Mouse (Mus musculus): ENCODE data around the gene Hps3.
"Not testable (repeated sequence)": the region's sequence is repeated elsewhere in the genome, so short reads cannot be mapped to it uniquely, and the experiment has no call there.

The Hps3 gene

DNA sequence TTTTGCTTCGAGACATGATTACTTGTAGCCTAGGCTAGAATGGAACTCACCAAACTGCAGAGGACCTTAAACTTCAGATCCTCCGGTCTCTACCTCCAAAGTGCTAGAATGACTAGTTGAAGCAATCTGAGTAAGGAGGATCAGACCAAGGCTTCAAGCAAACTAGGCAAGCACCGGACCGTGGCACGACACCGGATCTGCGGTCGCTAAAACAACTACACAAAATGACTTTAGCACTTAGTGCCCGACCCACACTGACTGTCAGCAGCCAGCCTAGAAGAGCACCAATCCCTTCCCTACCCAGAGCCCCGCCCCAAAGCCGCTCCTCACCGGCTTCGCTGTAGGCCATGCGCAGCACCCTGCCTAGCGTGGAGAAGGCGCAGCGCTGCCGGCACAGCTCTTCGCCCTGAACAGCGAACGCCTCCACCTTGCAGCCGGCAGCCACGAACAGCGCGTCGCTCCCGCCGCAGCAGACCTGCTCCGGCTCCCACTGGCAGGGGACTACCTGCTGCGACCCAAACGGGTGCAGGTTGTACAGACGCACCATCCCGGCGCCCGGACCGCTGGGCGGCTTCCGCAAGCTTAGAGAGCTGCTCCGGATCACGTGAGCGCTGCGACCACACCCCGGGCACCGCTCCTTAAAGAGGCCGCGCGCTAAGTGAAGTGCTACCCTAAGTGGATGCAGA is at the start of gene Hps3:
Hps3 (minus strand) TSS at position 597 of the 686 bp plus-strand sequence.
- DNase-seq: peak; percentile 90 to 91

DNA sequence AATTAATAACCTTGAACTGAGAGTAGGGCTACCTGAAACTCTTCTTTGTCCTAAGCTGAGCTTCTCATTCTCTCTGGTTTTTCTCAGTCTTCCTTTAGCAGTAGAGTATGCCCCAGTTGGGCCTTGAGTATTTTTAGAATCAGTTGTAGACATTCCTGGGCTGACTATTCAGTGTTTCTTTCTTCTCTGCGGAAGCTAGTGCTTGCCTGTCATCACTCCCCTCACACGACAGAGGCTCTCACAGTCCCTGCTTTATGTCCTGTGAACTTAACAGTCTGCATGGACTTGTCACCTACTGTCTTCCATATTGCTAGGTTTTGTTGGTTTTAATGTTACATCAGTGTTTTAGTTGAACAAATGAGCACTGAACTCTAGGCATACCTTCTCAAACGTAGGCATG is 47.0 kb upstream of the Hps3 start:
- DNase-seq: no peak

DNA sequence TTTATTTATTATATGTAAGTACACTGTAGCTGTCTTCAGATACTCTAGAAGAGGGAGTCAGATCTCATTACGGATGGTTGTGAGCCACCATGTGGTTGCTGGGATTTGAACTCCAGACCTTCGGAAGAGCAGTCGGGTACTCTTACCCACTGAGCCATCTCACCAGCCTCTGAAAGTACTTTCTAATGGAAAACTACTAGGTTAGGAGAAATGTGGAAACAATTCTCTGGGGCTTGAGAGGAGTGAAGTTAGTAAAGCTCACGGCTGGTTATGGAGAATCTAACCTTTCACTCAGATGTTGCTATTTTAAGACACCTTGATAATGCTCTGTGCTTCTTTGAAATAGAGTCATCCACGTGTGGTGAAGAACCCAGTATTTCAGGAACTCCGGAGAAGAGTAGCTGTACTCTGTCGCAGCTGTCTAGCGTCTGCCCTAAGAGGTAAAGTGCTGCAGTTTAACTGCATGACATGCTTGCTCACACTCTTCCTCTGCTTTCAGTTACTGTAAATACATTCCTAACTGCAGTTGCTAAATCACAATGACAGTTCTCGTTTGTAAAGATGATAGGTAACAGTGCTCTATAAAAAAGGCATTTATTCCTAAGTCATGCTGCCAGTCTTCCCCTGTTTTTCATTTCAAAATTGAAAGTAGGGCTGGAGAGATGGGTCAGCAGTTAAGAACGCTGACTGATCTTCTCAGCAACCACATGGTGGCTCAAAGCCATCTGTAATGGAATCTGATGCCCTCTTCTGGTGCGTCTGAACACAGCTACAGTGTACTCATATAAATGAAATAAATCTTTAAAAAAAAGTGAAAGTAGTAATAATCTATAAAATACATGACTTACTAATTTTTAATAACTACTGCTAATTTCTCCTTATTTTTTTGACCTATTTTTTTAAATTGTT is 41.3 kb upstream of the Hps3 start:
- peak; percentile 6 to 8 for DNase-seq

DNA sequence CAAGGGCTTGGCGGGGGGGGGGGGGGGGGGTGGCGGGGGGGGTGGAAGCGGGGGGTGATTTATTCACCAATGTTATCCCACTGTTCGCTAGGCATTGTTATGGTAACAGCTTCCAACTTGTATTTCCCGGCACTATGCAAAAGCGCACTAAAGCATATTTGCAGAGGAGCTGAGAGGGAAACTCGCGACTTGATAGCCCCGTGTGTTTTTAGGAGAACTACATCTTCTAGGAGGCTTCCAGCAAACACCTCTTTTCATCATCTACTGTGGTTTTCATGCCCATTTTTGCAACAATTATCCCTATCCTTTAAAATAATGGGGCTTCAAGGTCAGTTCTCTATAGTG is 23.1 kb upstream of the Hps3 start:
- no peak for DNase-seq

DNA sequence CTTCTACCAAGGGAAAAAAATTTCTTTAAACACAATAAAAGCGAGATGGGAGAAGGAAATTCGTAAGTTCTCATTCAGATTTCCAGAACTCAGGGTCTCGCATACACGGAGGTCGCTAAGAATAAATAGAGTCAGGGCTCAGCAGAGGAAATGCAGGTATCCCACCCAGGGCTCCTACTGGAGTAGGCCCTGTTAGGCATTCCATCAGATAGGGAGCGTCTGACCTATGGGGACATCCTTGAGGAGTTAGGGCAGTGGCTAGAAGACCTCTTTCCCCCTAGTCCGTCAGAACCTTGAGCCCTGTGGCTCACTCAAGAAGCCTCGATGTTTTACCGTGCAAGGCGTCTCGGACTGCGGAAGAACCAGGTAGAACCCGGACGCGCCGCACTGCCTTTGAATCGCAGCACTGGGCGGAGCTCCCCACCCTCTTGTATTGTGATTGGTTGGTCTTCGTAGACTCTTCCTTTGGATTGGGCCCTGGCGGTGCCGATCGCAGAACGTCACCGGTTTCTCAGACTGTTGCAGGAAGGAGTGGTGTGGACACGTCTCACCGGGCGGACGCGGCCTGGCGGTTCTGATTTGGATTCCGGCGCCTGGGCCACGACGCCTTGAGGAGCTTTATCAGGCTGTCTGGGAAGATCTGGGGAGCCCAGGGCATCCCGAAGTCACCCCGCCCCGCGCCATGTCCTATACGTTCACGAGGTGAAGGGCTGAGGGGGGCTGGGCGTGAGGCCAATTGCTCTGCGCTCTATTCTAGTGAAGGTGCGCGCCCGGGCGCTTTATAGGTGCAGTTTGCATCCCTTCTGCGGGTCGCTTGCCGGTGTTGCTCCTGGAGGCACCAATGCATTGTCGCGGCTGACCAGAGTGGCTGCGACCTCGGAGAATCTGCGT is 22.4 kb upstream of the Hps3 start, which contains the start of gene Hltf:
Hltf (plus strand) TSS at position 506 of the 891 bp plus-strand sequence.
- peak; percentile 93 to 94 for DNase-seq

DNA sequence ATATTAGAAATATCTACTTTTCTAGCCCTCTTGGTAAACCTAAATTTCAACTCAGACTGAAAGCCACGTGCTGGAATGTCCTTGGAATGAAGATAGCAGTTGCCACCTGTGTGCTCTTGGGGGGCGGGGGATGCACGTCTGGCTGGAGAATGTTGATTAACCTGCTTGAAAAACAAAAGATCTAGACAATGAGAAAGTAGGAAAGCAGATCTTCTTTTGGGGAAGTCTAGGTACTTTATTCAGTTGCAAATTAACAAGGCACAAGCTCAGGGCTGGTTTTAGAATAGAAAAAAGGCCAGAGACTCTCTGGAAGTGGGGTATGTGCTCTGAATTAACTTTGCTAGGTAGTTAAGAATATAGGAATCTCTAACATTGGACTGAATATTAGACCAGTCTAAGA is 9.6 kb upstream of the Hps3 start:
- not testable (repeated sequence) for DNase-seq

DNA sequence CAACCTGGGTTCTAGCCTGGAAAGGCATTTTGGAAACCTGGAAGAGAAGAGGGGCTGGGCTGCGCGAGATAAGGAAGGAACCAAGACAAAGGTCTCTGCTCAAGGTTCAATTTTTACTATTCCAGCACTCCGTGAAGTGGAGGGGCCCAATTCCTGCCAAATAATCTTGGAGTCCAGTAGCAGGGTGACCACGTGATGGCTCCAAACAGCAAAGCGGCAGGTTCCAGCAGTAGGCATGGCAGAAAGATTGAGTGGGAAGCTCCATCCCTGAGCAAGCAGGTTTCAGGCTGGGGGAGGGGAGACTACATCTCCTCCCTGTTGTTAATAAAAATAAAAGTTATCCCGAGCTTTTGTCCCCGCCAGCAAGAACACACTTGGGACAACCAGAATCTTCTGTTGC is 6.3 kb upstream of the Hps3 start:
- not testable (repeated sequence) for DNase-seq

DNA sequence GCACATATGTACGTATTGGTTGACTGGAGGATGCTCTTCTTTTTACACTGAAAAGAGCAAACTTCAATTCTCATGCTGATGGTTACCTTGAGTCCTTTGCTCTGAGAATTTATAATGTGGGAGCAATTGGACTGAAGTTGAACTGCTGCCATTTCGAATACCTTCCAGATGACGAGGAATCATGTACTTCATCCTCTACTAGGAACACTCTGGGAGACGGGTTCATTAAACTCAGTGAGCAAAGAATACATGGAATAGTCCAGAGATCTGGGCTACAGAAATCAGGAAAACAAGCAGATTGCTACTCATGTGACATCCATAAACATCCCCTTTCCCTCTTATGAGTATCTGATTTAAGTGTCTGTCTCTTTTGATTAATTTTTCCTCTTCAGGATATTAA is 954 bp upstream of the Hps3 start:
- DNase-seq: no peak

DNA sequence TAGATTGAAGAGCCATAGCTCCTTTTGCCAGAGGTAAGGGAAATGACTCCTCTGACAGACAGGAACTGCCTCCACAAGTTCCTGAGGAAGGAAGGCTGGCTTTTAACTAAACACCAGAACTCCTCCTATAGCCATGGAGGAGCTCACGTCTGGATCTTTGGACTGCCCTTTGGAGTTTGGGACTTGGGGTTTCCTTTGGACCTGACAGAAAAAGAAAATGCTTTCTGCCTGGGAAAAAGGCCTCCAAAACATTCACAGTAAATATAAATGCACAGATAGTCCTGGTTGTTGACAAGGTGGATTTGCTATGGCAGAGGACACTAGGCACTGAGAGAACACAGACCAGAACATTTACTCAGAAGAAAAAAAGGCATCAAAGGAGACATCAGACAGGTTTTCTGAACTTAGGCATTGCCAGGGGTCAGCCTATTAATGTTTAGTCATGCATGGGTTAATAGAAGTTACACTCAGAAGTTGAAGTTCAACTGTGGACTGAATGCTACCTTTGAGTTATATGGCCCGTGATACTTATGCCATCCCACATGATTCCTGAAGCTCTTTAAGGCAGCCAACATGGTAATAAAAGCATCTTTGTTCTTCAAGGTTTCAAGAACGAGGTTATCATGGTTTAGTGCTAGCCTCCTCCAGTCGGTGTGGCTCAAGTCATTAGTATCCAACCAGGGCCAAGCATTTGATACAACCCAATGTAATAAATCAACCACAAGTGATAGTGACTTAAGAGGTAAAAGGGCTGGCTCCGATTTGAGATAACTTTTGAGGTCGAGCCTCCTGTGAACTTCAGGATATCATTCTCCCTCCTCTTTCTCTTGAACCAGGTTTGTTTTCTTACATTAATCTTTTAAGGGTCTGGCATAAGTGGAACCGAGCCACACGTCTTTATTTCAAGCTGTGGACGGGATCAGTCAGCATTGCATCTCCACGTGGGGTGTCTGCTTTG is 1.1 kb downstream of the Hps3 start:
- DNase-seq: no peak

DNA sequence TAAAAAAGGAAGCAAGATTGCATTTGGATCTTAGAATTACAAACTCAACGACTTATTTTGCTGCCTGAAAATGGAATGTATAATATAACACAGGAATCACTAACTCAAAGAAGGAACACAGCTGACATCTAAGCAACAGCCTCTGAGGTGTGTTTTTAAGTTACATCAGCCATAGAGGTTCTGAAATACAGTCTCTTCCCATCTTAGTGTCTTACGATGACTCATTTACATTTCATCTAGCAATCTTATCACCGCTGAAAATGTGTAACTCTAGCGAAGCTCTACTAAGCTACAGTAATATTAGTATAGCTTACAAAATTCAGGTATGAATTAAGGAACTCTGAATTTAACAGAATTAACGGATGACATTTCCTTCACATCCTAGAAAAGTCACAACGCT is 4.3 kb downstream of the Hps3 start:
- DNase-seq: no peak

DNA sequence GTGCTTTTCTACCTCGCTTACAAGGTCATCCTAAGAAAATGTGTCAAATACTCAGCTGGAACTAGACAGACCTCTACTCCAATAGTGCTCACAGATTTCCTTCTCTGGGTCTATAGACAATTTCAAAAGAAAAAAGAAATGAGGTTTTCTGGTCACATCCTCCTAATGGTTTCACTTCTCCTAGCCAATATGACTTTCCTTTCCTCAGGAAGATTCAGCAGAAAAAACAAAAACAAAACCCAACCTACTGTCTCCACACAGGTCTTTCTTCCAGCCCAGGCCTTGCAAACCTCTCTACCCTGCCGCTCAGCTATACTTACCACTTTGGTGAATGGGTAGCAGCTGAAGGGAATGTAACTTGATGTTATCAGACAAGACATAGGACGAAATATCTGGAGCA is 6.5 kb downstream of the Hps3 start:
- peak; percentile 16 to 18 for DNase-seq

DNA sequence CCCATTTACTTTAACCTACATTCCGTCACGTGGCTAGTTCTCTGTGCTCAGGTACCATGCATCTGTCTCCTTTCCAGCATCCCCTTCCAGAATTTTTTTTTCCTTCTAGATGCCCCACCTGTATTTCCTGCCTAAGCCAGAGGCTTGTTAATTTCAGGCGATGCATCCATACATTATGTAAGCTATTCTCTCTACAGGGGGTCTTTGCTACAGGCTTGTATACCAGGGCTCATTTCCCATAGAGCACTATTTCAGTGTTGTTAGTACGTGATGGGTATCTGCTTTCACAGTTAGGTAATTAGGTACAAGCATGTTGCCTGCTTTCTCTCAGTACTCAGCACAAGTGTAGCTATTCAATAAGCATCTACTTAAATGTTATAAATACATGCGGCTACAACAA is 7.3 kb downstream of the Hps3 start:
- peak in 1 of 2 experiments; percentile 2 for DNase-seq

DNA sequence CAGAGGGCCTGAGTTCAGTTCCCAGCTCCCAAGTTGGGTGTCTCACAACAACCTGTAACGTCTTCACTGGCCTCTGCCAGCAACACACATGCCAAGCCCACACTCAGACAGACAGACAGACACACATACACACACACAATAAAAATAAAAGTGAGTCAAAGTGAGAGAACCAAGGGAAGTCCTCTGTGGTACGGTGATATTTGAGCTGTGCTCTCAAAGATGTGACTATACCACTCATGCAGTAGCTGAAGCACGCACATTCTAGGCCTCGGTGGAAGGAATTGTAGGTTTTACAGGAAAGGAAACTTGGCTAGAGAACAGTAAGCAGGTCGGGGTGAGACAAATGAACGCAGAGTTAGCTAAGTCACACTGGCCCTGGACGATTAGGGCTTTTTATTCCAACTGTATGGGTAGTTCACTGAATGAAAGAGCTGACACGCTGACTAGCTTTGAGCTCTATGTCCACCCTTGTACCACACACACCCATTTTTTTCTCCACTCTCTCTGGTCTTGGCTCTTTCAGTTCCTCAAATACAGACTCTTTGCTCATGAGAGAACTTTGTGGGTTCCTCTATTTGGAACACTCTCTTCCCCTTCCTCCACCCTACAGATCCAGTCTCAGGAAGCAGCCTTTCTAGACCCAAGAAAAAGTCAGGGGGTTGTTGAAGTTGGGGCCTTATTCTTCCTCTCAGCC is 8.0 kb downstream of the Hps3 start:
- peak; percentile 40 to 51 for DNase-seq

DNA sequence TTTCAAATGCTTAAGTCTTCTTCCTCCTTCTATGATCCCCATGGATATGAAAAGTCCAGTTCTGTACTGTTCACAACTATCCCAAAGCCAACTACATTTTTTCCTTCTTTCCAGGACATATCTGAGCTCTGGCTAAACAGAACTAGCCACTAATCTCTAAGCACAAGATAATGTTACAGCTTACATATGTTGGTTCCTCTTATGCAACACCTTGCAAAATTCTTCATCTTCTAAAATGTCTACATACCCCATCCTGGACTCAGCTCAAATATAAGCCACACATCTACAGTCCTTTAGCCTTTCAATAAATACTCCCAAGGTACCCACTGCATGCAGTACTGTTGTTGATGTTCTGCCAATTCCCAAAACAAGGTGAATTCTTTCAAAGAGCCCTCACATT is 8.6 kb downstream of the Hps3 start:
- DNase-seq: no peak

DNA sequence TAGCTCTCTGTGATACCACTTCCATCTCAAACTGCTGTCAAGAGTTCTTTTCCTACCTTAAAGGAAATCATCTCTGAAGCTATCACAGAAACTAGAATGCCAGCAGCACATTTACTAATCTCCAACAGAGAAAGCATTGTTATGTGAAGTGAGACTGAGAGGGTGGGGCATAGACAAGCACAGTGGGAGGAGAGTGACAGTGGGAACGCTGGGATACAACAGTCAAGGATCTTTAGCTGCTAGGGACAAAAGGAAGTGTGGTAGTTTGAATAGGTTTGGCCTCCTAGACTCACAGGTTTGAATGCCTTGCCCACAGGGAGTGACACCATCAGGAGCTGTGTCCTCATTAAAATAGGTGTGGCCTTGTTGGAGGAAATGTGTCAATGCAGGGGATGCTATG is 11.3 kb downstream of the Hps3 start:
- DNase-seq: no peak

DNA sequence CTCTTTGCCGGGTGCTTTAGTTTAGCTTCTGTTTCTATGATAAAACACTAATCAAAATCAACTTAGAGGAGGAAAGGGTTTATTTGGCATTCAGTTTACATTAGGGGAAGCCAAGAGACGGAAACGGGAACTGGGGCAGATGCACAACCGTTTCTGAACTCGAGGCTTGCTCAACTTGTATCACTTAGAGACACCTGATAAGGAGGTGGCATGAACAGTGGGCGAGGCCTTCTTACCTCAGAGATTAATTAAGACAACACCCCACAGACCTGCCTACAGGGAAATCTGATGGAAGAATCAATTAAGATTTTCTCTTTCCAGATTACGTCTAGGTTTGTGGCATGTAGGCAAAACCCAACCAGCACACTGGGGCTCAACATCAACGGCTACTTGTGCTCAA is 17.0 kb downstream of the Hps3 start:
- no peak for DNase-seq

DNA sequence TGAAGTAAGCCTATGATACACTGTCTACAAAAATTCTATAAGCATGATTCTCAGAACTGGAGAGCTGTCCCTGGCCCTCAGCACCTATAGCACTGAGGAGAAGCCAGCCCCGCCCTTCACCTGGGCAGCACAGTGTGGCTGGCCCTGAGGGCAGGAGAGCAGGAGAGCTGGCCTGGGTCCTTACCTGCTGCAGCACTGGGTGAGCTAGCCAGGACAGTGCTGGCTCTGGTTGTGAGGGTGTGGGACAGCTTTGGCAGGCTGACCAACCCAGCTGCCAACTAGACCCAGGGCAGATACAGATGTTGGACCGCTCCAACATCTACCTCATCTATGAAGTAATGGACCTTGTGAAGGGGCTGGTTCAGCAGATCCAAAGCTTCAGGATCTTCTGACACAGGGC is 20.7 kb downstream of the Hps3 start:
- no peak for DNase-seq

DNA sequence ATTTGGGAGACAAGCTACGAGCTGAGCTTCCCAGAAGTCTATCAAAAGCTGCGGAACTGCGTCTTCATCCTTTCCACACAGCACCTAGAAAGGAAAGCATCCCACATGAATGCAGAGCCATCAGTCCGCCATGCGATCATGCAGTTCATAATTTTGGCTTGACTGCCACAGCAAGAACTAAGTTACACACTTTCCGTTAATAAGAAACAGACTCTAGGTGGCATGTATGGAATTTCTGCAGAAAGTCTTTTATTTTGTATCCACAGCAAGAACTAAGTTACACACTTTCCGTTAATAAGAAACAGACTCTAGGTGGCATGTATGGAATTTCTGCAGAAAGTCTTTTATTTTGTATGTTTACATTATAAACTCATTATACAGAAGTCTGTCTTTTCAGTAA is 24.2 kb downstream of the Hps3 start:
- not testable (repeated sequence) for DNase-seq

DNA sequence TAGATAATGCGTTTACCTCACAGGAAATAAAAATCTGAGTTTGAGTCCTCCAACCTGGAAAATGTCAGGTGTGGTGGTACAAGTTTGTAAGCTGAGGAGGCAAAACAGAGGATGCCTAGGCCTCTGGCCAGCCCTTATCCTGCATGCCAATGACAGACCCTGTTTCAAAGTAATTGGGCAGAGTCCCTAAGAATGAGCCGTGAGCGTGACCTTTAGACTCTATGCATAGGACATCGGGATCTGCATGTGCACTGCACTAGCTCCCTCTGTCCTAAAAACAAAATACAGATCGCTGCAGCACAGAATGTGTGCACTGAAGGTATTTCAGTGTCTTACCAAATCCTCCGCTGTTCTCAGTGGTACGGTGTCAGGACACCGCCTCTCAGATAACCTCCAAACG is 24.7 kb downstream of the Hps3 start:
- DNase-seq: no peak

DNA sequence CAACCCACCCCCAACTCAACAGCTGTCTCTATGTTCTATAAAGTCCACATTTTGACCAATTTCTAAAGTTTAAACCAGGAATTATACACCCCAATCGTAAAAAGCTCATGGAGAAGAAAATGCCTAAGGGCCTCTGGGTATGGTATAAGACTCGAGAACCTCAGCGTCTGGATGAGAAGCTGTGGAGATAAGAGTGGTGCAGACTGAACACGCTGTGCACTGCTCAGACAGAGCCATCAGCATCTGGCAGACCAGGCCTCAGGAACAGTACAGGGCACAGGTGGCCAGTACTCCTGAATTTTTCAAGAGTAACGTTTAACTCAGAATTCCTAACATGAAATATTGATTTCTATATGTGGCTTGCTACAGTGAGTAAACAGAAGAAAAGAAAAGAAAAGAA is 27.4 kb downstream of the Hps3 start:
- DNase-seq: no peak

DNA sequence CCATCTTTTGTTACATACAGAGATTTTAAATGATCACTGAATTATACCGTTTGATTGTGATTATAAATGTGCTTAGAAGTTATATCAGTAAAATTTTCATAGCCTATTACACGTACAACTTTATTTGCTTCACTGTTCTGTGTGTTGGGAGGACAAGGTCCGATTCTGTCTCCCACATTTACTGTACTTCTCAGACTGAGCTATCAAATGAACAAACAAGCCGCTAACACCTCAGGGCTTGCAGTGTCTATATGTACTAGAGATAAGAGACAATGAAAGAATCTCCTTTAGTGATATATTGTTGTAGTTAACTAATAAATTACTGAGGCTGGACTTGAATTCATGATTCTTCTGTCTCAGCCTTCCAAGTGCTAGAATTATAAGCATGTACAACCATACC is 27.8 kb downstream of the Hps3 start:
- DNase-seq: no peak

Measured in B cell, adult 2 months (primary cell).